Mouse (Mus musculus) liver, adult (tissue): ENCODE results near the gene Lmntd2.

ENCODE experiments used
- GATA4 ChIP-seq: IDR thresholded peaks from 2 replicates; pipeline ENCODE4 v1.6.1; 2014; ENCODE audit warnings: mild to moderate bottlenecking, low read length; ENCODE audit not compliant: insufficient replicate concordance

Lmntd2 gene

DNA sequence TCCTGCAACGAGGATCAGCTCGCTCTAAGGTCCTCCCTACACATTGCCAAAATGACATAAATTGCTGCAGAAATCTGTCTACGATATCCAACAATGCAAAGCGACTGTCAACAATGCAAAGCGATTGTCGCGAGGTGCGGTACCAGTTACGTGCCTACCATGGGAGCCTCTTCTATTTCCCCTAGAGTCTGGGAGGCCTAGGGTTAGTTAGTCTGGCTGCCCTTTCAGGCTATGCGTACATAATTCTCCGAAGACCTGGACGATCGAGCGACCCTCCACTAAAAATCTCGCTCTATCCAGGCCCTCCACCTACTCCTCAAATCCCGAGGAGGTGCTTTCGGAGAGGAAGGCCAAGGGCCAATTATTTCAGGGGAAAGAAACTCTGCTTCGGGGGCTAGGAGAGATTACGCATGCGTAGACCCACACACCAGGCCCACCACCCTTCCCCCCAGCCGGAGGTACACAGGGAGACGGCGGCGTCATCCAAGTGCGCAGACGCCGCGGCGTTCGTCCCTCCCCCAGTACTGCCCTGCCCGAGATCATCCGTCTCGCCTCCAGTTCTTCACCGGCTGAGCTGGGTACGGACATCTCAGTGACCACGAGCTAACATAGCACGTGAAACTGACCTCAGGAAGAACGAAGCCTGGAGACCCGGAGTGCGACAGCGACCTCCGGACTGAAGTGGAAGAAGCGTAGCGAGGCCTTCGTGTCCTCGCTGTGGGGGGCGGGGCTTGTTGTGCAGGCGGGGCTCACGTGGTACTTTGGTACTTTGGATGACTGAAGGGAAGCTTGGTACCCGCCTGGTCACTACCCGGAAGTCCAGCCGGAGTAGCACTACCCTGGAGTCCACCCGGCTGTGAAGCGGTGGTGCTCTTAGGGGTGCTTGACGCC, 41.5 kb downstream of the Lmntd2 start, which contains the start of gene Rnh1:
Gene Rnh1 (minus strand): TSS at position 742 of the 891 bp plus-strand sequence.
- no peak; the same call in 1 of the 2 replicates for TF ChIP-seq GATA4

DNA sequence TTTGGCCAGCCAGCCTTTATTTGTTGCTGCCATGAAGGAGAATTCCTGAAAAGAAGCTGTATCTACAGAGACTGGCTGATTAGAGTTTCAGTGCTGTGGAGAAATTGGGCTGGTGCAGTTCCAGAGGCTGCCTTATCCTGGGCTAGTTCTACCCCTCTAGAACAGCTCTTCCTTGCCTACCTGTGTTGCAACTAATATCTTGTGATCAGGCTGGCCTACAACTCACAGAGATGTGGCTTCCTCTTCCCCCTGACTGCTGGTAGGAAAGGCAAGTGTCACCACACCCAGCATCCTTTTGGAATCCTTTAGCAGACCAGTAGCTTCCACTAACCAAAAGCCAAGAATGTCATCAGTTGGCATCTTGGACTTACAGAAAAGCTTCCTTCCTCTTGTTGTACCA, 44.0 kb downstream of the Lmntd2 start:
- no peak for TF ChIP-seq GATA4

DNA sequence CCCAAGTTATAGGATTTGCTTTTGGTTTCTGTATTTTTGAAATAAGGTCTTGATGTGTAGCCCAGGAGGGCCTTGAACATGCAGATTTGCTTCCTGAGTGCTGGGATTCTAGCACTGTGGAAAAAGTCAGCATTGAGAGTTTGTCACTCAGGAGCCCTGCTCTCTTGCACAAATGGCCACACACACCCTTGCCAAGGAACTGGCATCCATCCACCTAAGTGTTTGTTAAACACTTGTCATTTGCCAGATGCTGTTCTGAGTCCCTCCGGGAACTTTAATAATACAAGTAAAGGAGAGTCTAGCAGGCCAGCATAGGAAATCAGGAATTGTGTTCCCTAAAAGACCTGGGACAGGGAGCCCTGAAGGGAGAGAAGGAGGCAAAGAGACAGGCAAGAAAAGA, 44.6 kb downstream of the Lmntd2 start:
- no peak for TF ChIP-seq GATA4

DNA sequence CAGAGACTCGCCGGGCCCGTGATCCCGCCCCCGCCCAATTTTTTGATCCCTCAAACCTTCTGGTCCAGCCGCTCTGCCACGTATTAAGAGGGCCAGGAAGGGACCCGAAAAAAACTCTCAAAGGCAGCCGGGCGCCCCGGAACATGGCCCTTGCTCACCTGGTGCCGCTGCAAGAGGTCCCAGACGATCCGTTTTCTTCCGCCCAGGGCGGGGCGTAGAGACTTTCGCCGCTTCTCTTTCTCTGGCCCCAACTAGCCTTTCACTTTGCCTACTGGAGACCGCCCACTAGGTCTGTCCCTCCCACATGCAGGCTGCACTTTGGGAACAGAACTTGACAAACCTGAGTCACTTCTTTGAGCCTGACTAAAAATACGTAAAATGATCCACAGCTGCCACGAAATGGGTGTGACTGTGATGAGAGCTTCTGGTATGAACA, 45.3 kb downstream of the Lmntd2 start:
- TF ChIP-seq GATA4 = no peak

DNA sequence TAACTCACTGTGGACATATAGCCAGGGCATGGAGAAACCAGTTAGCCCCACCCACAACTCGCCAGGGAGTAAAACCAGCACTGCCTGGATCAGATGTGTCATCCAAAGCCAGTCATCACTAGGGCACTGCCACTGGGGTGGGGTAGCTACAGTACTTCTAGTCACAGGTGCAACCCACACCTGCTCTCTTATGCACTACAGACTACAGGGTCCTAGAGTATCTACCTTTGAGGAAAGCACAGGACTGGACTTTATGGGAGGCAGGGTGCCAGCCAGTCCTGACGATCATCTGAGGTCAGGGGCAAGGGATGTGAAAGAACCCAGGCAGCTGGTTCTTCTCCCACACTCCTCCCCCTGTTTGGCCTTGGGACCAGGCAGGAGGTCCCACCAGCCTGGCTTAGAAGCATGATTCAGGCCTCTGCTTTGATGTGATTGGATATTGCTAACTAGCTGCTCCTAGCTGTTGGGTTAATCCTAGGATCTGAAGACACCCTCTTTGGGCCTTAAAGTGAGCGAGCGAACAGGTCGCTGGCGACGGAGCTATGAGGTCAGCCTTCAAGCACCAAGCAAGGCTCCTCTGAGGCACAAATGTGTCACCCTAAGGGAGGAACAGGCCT, 45.9 kb downstream of the Lmntd2 start:
- no peak for TF ChIP-seq GATA4

DNA sequence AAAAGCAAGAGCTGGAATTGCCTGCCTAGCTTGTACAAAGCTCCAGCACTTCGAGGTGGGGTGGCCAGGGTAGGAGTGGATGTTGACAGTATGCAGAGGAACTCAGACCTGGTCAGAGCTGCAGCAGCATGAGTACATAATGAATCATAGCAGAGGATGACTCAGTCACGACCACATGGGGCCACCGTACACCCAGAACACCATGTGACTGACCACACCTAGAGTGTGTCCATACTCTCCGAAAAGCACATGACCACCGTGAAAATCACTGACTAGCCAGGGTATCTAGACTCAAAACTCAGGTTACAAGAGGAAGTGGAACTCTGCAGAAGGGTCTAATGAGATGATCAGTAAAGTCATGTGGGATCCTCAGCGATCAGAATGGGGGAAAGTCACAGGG, 49.0 kb downstream of the Lmntd2 start:
- TF ChIP-seq GATA4 = no peak

DNA sequence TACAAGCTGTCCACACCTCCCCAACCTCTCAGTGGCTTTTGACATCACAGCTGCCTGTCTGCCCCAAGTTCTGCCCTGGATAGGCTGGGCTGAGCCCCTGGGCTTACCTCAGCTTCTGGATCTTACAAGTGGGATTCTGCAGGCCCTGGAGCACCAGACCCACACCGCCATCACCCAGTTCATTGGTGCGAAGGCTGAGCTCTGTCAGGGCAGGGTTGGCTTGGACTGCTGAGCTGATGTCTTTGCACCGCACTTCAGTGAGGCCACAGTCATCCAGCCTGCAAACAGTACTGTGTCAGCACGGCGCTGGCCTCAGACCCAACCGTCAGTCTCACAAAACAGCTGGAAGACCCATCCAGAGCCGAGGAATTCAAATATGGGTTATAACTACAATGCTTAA, 49.5 kb downstream of the Lmntd2 start:
- no peak for TF ChIP-seq GATA4
